Mouse (Mus musculus) lung, postnatal 4 days (tissue): ENCODE measurements around the gene Lat2.

ENCODE experiments used
- DNase-seq, 2 experiments: peaks; one replicate each; pipeline ENCODE4 v3.0.0; 2021

Lat2 gene

DNA sequence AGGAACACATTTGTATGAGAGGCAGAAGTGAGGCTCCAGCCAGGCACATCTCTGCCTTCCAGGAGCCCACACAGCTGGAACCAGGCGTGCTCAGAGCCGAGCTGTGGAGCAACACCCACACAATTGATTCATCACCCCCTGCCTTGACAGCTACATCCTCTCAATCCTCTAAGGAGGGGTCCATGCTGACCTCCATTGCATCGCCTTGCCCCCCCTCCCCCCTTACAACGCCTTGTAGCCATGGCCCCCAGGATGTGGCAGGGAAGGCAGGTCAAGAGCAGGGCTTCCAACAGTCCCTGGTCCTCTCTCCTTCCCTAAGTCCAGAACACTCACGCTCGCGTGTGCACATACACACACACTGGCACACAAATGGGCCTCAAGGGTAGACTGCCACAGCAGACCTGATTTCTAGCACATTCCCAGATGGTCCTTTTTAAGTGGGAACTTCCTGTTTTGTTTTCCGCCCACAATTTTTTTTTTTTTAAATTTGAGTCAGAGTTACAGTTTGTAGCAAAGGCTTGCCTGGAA lies 45.8 kb downstream of the Lat2 start:
- DNase-seq: peak in 1 of 2 experiments; percentile 65

DNA sequence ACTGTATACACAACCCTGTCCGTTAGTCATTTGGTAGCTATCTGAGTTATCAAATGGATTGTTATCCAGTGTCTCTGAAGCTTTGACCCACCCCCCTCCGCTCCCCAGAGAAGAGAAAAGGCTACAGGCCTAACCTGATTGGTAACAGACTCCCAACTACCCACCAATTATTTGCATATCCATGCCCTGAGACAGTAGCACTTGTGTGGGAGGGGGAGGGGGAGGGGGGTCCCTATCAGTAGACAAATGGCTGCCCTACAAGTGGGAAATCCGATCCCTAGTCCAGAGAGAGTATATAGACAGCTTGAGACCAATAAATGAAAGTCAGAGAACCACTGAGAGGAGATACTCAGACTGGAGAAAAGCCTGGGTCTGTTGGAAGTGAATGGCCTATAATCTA lies 46.8 kb downstream of the Lat2 start:
- no peak for DNase-seq

DNA sequence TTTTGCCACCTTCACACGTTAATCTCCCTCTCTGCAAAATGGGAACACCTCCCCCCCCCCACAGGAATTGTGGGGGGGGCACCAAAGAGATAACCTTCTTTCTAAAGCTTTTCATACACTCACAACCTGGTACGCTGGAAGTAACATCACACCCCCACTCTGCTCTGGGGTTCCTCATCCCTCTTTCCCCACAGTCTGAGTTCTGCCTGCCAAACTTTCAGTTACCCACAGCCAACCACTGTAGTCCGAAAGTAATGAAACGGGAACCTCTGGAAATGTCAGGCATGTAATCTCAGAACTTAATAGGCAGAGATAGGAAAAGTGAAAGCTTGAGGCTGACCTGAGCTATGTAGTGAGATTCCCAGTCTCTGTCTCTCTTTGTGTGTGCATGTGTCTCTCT lies 47.4 kb downstream of the Lat2 start:
- DNase-seq: no peak

DNA sequence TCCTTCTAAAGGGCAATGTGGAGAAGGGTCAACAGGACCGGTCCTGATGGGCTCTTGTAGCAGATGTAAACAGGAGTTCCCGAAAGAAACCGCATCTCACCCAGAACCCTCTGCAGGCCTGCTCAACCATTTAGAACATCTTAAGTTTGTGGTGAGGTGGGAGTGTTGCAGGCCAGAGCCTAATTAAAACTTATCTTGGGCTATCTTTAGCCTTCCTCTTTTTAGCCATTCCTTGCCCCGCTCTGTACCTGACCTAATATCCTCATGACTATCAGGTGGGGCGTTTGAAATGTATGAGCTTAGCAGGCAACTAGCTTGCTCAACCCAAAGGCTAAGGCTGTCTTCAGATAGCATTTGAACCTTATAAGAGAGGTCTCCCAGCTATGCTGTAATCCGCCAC lies 49.1 kb downstream of the Lat2 start:
- no peak for DNase-seq

DNA sequence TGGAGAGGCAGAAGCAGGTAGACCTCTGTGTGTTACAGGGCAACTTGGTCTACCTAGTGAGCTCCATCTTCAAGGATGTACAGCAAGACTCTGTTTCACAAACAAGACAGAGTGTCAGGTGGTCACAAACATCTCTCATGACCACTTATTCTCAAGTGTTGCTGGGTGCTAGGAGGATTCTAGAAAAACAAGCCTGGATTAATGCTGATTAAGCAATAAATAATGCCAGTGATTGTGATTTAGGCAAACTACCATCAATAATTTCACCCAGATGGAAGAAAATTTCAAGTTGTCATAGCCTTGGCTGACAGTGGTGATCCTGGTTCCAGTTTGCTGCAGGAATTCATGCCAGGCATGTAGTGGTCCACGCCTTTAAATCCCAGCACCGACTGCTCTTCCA lies 50.6 kb downstream of the Lat2 start:
- no peak for DNase-seq

DNA sequence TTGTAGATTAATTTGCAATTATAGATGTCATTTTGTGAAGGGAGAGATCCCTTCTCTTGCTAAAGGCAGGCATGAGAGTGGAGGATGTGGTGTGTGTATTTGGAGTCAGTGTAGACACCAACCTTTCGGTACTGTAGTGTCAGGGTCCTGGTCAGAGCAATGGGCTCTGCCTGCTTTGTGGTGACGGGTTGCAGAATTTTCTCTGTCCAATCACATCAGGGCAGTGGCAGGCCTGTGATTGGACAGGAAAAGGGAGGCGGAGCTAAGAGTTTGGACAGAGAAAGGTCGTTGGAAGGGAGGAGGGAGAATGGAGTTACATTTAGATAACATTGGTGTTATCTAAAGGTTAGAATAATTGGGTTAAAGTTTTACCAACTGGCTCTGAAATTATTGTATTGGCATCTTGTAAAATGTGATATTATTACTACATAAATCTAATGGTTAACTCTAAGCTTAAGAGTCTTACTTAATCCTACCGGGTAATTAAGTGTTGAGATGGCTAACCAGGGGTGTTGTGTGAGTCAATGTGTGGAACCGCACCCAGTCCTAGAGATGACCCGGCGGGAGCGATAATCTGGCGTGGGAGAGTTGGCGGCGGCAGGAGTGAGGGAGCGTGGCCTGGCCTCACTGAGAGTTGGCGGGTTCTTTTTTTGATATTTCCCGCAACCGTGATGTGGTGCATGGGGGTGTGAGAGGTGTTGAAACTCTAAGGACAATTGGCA lies 54.2 kb downstream of the Lat2 start:
- no peak for DNase-seq

DNA sequence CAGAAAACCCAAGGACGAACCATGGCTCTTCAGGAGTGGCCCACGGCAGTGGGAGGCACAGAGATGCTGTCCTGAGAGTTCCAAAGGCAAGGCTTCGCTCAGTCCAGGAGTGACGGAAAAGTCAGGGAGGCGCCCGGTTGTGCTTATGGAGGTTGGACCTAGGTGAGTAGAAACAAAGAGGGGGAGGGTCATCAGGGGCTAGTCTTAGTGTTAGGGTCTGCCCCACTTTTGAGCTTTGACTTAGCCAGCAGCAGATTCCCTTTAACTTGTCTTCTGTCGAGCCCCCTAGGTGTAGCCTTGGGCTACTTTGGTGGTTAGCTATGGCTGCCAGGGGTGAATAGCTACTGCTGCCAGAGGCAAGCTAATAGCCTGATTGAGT lies 54.8 kb downstream of the Lat2 start, which contains the start of gene Syna:
TSS of gene Syna (minus strand) at position 101 of the 379 bp plus-strand sequence.
- no peak for DNase-seq

DNA sequence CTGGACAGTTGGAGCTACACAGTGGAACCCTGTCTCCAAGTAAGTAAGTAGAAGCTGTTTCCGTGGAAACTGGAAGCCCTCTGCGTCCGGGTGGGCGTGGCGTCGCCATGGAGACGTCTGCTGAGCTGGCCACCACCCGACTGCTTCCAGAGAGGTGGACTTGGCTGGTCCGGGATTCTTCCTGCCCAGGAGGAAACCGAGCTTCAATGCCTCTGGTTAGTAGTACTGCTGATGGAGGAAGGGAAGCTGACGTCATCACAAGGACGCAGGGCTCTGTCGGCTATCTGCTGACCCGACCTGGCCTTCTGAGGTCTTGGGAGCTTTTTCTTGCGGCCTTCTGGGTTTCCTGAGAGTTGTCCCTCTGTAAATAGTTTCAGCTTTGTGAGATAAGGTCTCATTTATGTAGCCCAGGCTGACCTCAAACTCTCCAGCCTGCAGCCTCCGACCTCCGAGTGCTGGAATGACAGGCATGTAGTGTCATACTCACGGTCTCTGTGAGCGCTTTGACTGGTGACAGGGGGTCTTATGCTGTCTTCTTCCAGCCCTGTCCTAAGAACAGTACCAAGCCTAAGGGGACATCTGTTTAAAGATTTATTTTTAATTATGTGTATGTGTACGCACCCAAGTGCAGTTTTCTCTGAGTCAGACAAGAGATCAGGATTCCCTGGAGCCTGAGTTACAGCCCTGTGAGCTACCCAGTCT lies 59.2 kb downstream of the Lat2 start:
- peak; percentile 81 to 89 for DNase-seq

DNA sequence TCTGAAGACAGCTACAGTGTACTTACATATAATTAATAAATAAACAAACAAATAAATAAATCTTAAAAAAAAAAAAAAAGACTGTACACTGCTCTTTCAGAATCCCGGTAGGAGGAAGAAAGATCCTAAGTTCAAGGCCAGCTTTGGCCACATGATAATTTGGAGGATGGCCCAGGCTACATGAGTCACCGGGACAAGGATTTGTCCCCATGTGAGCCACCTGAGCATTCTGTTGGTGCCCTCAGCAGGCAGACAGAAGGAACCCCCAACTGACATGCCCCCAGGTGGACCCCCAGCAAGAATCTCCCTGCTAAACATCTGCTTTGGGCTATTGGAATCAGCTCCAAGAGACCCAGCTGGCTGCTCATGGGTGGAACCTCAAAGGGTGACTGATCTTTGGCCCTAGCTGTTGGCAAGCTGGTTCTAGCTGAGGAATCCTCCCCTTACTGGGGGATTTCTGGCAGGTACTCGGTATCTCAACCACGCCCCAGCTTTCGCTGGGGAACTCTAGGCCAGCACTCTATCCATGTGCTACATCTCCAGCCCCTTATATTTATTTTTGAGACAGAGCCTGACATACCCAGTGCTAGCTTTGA lies 60.8 kb downstream of the Lat2 start:
- DNase-seq: no peak

DNA sequence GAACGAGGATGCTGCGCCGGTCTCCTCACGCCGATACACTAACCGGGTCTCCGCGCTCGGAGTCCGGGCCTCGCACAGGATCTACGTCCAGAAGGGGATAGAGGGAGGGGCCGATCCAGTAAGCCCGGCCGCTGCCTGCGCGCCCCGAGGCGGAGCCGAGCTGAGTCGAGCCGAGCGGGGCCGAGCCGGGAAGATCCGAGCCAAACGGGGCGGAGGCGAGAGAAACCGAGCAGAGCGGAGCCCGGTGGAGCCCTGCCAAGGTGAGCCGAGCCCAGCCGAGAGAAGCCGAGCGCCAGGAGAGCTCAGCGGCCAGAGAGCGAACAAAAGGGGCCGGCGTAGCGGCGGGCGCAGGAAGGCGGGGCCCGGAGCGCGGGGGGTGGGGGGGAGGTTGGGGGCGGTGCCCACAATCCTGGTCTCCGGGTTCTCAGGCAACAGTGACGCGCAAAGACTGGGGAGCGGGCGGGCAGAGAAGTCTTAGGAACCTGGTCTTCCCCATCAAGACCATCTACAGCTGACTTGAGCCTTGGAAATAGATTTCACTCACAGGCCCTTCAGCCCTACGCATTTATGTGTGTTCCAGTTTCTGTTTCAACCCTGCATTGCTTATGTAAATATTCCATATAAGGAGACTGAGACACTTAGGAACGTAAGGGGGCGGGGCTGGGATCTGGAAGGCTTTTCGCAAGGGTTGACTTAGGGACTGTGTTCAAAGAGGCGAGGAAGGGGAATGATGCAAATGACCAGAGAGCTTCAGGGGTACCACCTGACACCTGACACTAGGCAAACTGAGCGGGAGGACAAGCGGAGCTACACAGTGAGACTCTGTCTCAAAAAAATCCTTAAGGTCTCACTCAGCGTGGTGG lies 62.5 kb downstream of the Lat2 start, which contains the start of gene Clip2:
TSS of gene Clip2 (minus strand) at position 325 of the 863 bp plus-strand sequence.
- DNase-seq: peak; percentile 99

DNA sequence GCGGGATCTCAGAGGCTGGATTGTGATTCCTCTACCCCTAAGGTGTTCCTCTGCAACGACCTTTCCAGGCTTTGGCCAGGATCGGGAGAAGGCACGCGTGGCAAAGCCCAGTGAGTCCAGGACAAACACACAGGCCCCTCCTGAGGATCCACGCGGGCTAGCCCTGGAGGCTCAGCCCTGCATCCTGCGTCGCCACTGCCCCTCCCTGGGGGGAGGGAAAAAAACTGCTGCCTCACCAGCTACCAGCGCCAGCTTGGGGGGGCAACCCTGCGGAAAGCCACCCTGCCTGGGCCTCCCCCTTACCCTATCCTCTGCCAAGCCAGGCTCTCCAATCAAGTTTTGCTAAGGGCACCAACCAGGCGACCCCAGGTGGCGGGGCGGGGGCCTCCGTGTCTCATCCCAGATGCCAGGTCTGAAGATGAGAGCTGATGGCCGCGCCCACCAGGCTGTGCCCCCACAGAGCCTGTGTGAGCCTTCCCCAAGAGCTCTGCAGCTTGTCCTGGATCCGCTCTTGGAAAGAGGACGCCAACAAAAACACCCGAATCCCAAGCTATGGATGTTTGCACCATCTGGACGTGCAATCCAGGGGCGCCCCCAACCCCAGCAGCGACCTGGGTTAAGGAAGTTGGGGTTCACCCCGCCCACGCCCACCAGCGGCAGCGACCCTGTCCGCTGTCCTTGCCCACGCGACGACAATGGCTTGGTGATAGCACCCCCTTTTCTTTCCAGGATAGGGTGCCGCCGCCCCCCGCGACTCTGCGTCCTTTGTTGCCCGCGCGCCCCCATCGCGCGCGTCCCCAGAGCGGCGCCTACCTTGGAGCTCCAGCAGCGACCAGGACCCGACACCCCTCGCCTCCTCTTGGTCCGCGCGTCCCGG lies 63.4 kb downstream of the Lat2 start:
- peak; percentile 60 to 70 for DNase-seq

DNA sequence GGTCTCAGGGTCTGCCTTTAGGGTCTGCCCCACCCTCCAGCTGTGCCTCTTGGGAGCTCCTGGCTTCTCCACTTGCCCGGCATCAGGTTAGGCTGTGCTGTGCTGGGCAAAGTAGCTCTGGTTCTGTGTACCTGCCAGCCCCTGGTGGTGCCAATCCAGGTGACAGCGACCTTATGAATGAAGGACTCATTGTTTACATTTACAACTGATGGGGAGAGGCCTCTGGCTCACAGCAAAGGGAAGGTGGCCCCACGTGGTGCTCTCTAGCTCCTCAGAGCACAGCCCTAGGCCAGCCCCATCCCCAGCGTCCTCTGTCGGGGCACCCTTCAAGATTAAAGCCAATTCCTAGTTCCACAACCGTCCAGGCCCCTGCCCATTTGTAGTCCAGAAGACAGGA lies 64.0 kb downstream of the Lat2 start:
- DNase-seq: peak in 1 of 2 experiments; percentile 33
